Mouse (Mus musculus): ENCODE data around the gene Ier2.
A peak's percentile ranks its signal among the peaks of the same experiment; 100 is the strongest.

Gene Ier2

DNA sequence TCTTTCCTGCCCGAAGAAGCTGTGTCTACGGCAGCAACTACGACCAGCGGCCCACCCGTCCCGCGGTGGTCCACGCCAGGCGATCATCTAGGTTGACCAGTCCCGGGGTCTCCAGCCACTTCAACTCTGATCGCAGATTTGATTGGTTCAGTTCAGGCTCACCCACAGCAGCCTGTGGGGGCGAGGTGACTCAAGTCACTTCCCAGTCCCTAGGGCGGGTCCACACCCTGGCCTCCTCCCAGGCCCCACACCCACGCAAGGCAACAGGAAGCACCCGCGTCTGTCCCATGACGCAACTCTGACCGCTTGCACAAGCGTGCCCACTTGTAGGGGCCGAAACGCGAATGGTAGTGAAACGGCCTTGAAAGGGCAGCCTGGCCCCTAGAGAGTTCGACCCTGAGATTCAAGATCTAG lies 1.2 kb downstream of the Ier2 start:
- DNase-seq (ENCODE audit: low spot score), result peak; percentile 54

GRCm38 (mm10) chr8:84660819-84661457 lies 1.7 kb downstream of the Ier2 start:
- no peak for DNase-seq (ENCODE audit: low spot score)

- DNase-seq (ENCODE audit: low spot score), result no peak
Observed at GRCm38 (mm10) chr8:84659936-84660818, 2.5 kb downstream of the Ier2 start.

- DNase-seq (ENCODE audit: low spot score), result no peak
Observed at GRCm38 (mm10) chr8:84658951-84659350, 3.7 kb downstream of the Ier2 start.

DNA sequence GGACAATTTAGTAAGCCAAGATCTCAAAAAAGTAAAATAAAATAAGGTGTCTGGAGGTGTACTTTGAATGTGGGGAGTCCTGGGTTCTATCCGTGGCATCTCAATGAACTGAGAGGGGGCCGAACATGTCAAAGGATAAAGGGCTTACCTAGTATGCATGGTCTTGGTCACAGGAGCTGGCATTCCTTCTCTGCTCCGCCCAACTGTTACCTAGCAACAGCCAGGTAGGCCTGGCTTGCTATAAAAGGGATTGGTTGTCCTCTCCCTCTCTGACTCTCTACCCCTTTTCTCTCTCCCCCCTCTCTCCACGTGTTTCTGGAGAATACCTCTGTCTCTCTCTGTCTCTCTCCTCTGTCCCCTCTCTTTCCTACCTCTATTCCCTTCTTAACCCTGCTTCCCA lies 5.0 kb downstream of the Ier2 start:
- no peak for DNase-seq (ENCODE audit: low spot score)

GRCm38 (mm10) chr8:84657203-84657602 lies 5.4 kb downstream of the Ier2 start:
- no peak for DNase-seq (ENCODE audit: low spot score)

GRCm38 (mm10) chr8:84656641-84657126 lies 6.0 kb downstream of the Ier2 start:
- DNase-seq (ENCODE audit: low spot score), result no peak

DNA sequence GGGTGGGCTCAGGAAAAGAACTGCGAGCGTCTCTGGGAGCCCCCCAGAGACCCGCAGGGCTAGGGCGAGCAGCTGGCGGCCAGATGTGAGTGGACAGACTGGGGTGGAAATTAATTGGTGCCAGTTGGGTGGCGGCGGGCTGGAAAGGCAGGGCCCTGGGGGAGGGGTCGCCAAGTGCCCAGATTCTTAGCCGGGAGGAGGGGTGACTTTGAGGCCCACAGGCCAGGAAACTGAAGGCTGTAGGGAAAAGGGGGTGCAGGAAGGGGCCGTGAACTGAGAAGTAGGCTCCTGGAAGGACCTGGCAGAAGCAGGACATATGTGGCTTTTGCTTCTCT lies 6.5 kb downstream of the Ier2 start:
- DNase-seq (ENCODE audit: low spot score), result no peak

DNA sequence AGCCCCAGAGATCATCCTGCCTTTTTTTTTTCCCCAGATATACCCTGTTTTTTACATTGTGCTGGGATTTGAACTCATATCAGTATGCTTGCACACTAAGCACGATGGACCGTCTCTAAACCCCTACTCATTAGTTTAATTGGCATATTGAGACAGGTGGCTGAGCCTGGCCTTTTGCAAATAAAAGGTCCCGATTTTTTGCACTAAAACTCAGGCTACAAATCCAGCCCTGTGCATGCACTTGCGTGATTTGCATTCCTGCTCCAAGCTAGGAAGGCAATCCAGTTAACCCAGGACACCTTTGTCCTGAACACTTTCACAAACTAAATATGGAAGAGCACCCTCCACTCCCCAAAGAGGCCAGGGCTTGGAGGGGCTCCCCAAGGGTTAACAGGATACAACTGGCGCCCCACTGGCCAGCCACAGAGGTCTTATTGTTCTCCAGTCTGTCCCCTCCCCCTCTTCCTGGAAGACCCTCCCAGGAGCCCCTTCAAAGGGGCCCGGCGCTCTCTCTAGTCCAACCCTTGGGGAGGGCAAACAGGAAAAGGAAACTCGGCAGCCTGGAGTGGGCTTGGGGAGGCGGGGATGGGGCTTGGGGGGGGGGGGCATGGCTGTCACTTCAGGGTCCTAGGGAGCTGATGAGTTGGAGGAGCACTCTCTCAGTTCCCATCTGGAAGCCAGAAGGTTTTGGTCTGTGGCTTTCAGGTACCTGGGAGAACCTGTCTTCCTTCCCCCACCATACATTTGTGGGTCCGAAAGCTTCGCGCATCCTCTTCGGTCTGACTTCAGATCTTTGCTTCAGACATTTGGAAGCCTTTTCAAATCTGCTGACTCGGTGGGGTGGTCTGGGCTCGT lies 7.1 kb downstream of the Ier2 start:
- no peak for DNase-seq (ENCODE audit: low spot score)

- DNase-seq (ENCODE audit: low spot score), result no peak
Observed at GRCm38 (mm10) chr8:84654597-84654996, 8.1 kb downstream of the Ier2 start.

GRCm38 (mm10) chr8:84653092-84653631 lies 9.5 kb downstream of the Ier2 start:
- DNase-seq (ENCODE audit: low spot score), result no peak

DNA sequence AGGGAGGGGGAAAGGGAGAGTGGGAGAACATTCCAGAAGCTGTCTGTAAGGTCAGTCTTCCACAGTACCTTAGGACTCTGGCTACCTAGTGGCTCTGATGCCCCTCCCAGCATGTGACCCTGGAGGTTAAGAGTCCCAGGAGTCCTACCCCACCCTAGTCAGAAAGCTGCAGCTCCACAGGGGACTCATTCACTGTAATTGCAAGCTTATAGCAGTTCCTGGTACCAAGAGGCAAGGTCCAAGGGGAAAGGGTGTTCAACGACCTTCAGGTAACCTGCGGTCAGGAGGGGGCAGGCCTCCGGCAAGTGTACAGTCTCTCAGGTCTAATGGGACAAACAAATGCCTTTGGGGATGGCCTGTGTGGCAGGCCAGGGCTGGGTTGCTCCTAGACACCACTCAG lies 12.4 kb downstream of the Ier2 start:
- DNase-seq (ENCODE audit: low spot score), result no peak

DNA sequence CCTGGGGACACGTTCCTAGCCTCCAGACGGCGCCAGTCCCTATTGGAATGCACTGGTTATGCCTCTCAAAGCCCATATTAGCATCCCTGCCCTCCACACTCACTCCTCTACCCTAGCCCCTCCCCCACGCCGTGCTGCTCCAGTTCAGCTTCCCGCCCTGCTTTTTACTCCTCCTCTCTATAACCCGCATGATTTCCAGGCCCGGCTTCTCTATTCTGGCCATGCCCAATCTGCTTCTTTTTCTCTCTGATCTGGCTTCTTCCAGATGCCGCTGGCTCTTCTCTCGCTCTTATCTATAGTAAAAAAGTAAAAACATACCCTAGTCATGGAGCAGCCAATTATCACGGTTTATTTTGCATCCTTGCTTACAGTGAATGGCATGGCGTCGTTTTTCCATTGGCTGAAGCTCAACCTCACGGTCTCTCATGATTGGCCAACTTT lies 15.2 kb downstream of the Ier2 start:
- no peak for DNase-seq (ENCODE audit: low spot score)

- no peak for DNase-seq (ENCODE audit: low spot score)
Observed at GRCm38 (mm10) chr8:84646800-84647199, 15.9 kb downstream of the Ier2 start.

GRCm38 (mm10) chr8:84643019-84643418 lies 19.6 kb downstream of the Ier2 start:
- DNase-seq (ENCODE audit: low spot score), result no peak

- DNase-seq (ENCODE audit: low spot score), result no peak
Observed at GRCm38 (mm10) chr8:84641578-84642361, 20.9 kb downstream of the Ier2 start.

DNA sequence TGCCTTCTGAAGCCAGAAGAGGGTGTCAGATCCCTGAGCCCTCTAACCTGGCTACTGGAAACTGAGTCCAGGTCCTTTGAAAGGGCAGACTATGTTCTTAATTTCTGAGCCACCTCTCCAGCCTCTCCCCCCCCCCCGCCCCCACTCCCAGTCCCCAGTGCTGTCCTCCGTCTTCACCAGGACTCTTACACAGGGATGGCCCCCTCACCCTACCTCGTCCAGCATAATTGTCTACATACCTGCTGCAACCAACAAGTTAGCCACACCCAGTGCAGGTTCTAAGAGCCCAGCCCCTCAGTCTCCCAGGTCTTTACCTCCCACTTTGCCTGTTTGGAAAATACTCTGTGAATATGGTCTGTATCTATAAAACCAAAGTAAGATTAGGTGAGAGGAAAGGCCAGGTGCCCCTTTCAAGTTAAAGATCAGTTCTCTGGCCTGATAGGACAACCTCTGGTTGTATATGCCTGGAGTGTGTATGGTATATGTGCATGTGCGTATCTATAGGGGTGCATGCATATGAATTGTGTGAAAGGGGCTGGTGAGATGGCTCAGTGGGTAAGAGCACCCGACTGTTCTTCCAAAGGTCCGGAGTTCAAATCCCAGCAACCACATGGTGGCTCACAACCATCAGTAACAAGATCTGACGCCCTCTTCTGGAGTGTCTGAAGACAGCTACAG lies 21.9 kb downstream of the Ier2 start:
- no peak for DNase-seq (ENCODE audit: low spot score)

- DNase-seq (ENCODE audit: low spot score), result no peak
Observed at GRCm38 (mm10) chr8:84640010-84640588, 22.6 kb downstream of the Ier2 start.

DNA sequence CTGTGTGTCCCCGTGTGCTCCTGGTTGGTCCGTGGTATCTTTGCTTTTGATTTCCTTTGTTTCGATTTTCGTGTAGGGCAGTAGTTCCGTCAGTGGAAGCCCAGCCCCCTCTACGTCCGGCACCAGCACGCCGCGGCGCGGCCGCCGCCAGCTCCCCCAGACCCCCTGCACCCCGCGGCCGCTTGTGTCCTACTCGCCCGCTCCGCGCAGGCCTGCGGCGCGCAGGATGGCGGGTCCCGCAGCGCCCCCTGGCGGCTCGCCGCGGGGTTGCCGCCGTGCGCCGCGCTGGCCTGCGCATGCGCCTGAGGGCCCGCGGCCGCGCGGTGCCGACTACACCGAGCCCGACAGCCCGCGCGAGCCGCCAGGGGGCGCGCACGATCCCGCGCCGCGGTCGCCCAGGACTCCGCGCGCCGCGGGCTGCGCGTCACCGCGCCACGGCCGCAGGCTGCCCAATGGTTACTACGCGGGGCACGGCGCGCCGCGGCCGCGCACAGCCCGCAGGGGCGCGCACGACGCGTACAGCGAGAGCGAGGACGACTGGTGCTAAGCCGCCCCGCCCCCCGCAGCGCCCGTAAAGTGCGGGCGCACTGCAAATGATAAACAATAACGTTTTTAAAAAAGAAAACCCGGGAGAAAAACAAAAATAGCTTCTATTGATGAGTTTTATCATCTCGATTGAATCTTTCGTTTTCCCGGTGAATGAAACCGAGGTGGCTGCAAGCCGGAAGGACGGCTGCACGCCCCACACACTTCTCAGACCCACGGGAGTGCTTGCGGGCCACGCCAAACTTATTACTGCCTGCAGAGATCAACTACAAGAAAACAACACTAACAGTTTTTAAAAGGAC lies 23.3 kb downstream of the Ier2 start:
- peak; percentile 68 for DNase-seq (ENCODE audit: low spot score)

All from urinary bladder, postnatal 10 days (tissue).